Mouse (Mus musculus): ENCODE measurements around the gene Ets1. TPM values are rescaled to one million over a fixed set of nuclear protein-coding genes. Genes with fewer than 3 reads are reported as not detected.

The Ets1 gene
- polyA plus RNA-seq, 1 experiment from 2014 or later = 78.2 TPM

DNA sequence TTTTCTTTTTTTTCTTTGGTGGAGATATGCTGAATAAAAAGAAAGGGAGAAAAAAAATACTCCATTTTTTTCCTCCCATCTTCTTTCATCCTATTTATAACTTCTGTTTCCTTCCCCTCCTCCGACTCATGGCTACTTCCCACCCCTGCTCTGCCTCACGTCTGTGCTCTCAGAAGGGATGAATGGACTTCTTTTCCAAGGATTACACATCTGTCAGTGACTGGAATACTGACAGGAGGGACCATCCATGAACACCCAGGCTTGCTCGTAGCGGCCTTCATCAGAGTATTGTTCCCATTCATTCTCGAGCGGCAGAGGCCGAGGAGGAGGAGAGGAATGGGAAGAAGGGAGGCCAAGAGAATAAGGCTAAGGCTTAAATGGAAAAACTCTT is 31.5 kb downstream of the Ets1 start:
- peak overlapping the region; percentile 12; the same call in 1 of the 2 replicates for H3K4me2 ChIP-seq (replicated peaks; ENCODE audit: low read depth, low read length)
- no peak for ATAC-seq
- H3K4me3 ChIP-seq (ENCODE audit: low read depth, low read length) = no peak overlapping the region
- 33% methylated on average over 7 of the region's 7 CpGs for WGBS
- DNase-seq (ENCODE audit: low spot score) = no peak
- TF ChIP-seq CTCF (IDR thresholded peaks at IDR 0.05) = no peak
- TF ChIP-seq EP300 (IDR thresholded peaks at IDR 0.05) = no peak
- no peak overlapping the region for H3K9ac ChIP-seq (replicated peaks; ENCODE audit: low read depth)
- H3K27ac ChIP-seq (ENCODE audit: low read length) = peak overlapping the region; percentile 17
- no peaks in the 10 kb centered on the region for H3K27me3 ChIP-seq (replicated peaks; ENCODE audit: insufficient read depth, low read length)
- peaks cover 9% of the 10 kb centered on the region; the same call in 1 of the 2 replicates for H3K4me1 ChIP-seq (ENCODE audit: insufficient read depth, low read depth, low read length)
- no peaks in the 10 kb centered on the region for H3K9me3 ChIP-seq (ENCODE audit: low read length)
- no peaks in the 10 kb centered on the region for H3K36me3 ChIP-seq (ENCODE audit: insufficient read depth, low read length)

- Histone ChIP-seq H3K27me3 (replicated peaks; ENCODE audit: insufficient read depth, low read length) (no peaks in the 10 kb centered on the region), H3K36me3 (ENCODE audit: insufficient read depth, low read length) (no peaks in the 10 kb centered on the region), H3K9ac (replicated peaks; ENCODE audit: low read depth) (no peak overlapping the region), H3K4me3 (ENCODE audit: low read depth, low read length) (no peak overlapping the region), H3K4me2 (replicated peaks; ENCODE audit: low read depth, low read length) (0 out of 2 replicates have a peak overlapping the region, but pooled peaks have one; percentile 12), H3K27ac (ENCODE audit: low read length) (peak overlapping the region; percentile 47; the same call in 1 of the 2 replicates), H3K4me1 (ENCODE audit: insufficient read depth, low read depth, low read length) (peaks cover 15% of the 10 kb centered on the region; the same call in 1 of the 2 replicates), H3K9me3 (ENCODE audit: low read length) (no peaks in the 10 kb centered on the region)
- TF ChIP-seq CTCF (IDR thresholded peaks at IDR 0.05) (no peak), EP300 (IDR thresholded peaks at IDR 0.05) (no peak)
- ATAC-seq = no peak
- DNase-seq (ENCODE audit: low spot score) = no peak
- WGBS = 55% methylated on average over 9 of the region's 9 CpGs
These were observed 32.2 kb downstream of the Ets1 start for GRCm38 (mm10) chr9:32668075-32668673.

DNA sequence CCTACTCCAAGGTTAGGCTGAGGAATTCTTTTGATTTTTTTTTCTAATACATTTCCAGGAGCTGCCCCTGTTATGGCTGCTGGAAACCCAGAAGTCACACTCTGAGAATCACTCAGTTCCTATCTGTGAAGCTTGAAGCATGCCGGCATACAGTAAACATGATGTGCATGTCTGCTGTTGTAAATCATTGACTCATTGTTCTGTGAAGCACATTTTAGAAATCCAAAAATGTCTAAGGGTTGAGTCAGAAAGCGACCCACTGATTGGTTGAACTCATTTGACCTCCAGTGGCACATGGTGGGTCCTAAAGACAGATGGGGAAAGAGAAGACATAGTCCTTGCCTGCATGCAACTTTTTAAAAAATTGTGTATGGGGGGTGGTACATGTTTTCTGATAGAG is 33.4 kb downstream of the Ets1 start:
- Histone ChIP-seq H3K4me1 (ENCODE audit: insufficient read depth, low read depth, low read length) (peaks cover 18% of the 10 kb centered on the region; the same call in 1 of the 2 replicates), H3K4me2 (replicated peaks; ENCODE audit: low read depth, low read length) (no peak overlapping the region), H3K27me3 (replicated peaks; ENCODE audit: insufficient read depth, low read length) (no peaks in the 10 kb centered on the region), H3K9ac (replicated peaks; ENCODE audit: low read depth) (no peak overlapping the region), H3K9me3 (ENCODE audit: low read length) (no peaks in the 10 kb centered on the region), H3K36me3 (ENCODE audit: insufficient read depth, low read length) (no peaks in the 10 kb centered on the region), H3K27ac (ENCODE audit: low read length) (no peak overlapping the region), H3K4me3 (ENCODE audit: low read depth, low read length) (no peak overlapping the region)
- DNase-seq (ENCODE audit: low spot score) (peak; percentile 52), ATAC-seq (no peak)
- WGBS = 34% methylated on average over 2 of the region's 2 CpGs
- 0 out of 2 replicates have a peak, but pooled peaks have one; percentile 11 for TF ChIP-seq EP300 (IDR thresholded peaks at IDR 0.05)
- no peak for TF ChIP-seq CTCF (IDR thresholded peaks at IDR 0.05)

DNA sequence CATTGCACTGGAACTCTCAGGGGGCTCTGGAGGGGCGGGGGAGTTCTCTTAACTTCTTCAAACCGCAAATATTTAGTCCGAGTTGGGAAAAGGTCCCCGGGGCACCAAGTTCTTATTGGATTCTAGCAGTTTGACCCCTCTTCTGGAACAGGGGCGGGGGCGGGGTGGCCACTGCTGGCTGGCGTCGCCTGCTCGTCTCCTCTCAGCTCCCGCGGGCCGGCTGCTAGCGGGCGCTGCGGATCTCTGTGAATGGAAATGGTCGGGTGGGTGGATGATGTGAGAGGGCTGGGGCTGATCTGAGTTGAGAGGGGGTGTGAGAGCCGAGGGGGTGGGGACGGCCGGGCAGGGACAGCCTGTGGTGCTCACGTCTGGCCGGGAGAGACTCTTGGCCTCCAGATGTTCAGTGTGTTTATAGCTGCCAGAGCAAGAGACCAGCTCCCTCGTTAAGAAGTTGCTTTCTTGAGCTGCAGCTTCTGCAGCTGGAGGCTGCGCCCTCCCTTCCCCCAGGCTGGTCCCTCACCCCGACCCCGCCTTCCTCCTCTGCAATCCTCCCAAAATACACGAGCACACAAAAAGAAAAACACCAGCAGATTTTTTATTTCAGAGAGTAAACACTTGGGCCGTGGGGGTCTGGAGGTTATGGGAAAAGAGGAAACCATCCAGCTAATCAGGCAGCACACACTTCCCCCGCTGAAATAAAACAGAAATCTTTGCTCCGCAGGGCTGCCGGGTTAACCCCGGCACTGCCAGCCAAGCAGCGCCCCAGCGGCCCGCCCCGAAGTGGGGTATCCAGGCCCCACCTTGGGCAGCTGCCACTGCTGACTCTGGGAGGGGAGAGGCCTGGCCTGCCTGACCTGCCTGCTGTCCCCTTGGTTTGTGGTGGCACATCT is 36.2 kb downstream of the Ets1 start:
- Histone ChIP-seq H3K27me3 (replicated peaks; ENCODE audit: insufficient read depth, low read length) (no peaks in the 10 kb centered on the region), H3K36me3 (ENCODE audit: insufficient read depth, low read length) (no peaks in the 10 kb centered on the region), H3K9ac (replicated peaks; ENCODE audit: low read depth) (0 out of 2 replicates have a peak overlapping the region, but pooled peaks have one; percentile 12), H3K9me3 (ENCODE audit: low read length) (no peaks in the 10 kb centered on the region), H3K4me3 (ENCODE audit: low read depth, low read length) (peak overlapping the region; percentile 28; the same call in 1 of the 2 replicates), H3K4me2 (replicated peaks; ENCODE audit: low read depth, low read length) (peak overlapping the region; percentile 49), H3K27ac (ENCODE audit: low read length) (peak overlapping the region; percentile 84), H3K4me1 (ENCODE audit: insufficient read depth, low read depth, low read length) (peaks cover 29% of the 10 kb centered on the region)
- WGBS = 1% methylated on average over 35 of the region's 35 CpGs
- TF ChIP-seq EP300 (IDR thresholded peaks at IDR 0.05) = peak; percentile 98
- peak; percentile 52 for TF ChIP-seq CTCF (IDR thresholded peaks at IDR 0.05)
- peak; percentile 92 for ATAC-seq
- DNase-seq (ENCODE audit: low spot score) = peak; percentile 94

DNA sequence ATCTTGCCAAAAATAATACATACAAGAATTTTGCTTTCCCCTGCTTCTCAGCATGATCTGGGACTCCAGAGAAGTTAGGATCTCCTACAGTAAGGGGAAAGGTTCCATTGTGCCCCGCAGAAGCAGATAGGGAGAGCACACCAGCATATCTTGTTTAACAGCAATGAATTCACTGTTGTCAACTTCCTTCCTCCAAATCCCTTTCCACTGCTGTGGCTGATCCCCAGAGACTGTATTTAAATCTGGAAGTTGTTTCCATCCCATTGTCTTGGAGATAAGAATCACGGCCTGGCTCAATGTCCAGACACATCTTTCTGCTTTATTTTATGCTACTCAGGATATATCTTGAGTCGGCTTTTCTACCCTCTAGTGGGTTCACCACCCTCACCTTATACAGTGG is 37.9 kb downstream of the Ets1 start:
- Histone ChIP-seq H3K27ac (ENCODE audit: low read length) (peak overlapping the region; percentile 52; the same call in 1 of the 2 replicates), H3K4me2 (replicated peaks; ENCODE audit: low read depth, low read length) (no peak overlapping the region), H3K9me3 (ENCODE audit: low read length) (no peaks in the 10 kb centered on the region), H3K4me1 (ENCODE audit: insufficient read depth, low read depth, low read length) (peaks cover 25% of the 10 kb centered on the region), H3K27me3 (replicated peaks; ENCODE audit: insufficient read depth, low read length) (no peaks in the 10 kb centered on the region), H3K36me3 (ENCODE audit: insufficient read depth, low read length) (no peaks in the 10 kb centered on the region), H3K9ac (replicated peaks; ENCODE audit: low read depth) (no peak overlapping the region), H3K4me3 (ENCODE audit: low read depth, low read length) (no peak overlapping the region)
- TF ChIP-seq CTCF (IDR thresholded peaks at IDR 0.05) (no peak), EP300 (IDR thresholded peaks at IDR 0.05) (peak; percentile 92)
- no peak for ATAC-seq
- DNase-seq (ENCODE audit: low spot score) = peak; percentile 64
- 54% methylated on average over 3 of the region's 3 CpGs for WGBS
